Mouse (Mus musculus) left cerebral cortex, postnatal 10 days (tissue): ENCODE measurements at regions not wholly inside any gene's neighbourhood (a gene's known extent, or its start where the extent isn't known, plus 50 kb on each side); places are given as distances from the start of the nearest gene placed in this dataset.
"Not testable (repeated sequence)": the region's sequence is repeated elsewhere in the genome, so short reads cannot be mapped to it uniquely, and the experiment has no call there.

Experiments
- DNase-seq, 2 experiments: peaks; one replicate each; pipeline ENCODE4 v3.0.0; 2021 to 2022; ENCODE audit warnings: low spot score in 2 of 2, mixed read lengths in 1 of 2; ENCODE audit errors: extremely low spot score in 1 of 2
- intact Hi-C: fragments of 180-260 bp; cut with DNase I; formaldehyde crosslinking; loops from one replicate; pipeline ENCODE4 v1.15.1; 2025

DNA sequence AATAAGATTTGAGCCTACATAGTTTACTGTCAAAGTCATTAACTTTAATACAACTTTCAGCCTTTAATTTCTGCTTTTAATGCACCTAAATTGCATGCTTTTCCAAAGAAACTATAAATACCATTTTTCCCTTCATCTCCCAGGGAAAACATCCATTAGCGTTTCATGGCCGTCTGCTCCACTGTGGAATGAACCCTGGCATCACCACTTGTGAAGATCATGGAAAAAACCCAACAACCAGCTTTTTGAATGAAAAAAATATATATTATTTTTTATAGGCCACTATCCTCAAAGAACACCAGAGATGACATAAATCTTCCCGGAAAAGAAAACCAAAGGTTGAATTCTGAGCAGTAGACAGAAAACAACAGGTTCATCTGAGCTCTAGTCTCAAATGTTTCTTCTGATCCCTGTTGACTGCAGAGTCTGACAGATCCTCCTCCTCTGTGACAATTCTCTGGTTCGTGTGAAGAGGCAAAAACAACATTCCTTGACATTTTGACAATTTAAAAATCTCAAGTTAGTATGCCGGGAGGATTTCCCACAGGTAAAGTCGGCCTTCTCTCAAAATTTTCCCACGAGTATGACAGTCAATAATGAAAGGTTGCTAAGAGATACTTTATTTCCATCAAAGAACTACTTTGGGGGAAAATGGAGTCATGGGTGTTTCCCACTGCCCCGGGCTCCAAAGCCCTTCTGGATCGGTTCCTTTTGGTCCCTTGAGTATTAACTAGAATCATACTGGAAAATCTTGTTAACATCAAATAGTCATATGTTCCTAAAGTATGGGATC lies 119.7 kb upstream of the Cpm start:
- no peak for DNase-seq

DNA sequence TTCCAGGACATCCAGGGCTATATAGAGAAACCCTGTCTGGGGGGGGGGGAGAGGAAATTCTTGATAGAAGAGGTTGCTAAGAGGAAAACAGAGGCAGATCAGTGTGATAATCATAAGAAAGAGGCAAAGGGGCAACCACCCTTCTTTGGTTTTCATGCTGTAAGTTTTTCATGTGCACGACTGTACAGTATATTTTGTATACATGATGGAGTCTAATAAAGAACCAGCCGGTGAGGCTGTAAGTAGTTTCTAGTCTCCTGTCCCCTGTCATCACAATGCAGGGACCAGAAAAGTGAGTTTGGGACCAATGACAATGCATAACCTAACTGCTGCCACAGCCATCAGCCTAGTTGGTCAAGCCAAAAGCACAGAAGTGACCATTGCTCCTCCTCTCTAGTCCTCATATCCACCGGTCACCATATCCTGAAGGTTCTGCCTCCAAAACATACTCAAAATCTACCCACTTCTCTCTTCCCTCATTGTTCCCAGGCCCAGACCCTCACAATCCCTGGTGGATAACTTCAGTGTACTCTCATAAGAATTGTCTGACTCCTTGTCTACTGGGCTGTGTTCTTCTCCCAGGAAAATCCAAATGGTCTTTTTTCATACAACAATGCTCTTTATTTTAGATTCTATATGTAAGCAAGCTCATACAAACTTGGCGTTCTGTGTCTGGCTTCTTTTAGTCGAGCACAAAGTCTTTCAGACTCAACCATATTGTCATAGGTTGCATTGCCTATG lies 122.9 kb upstream of the Cpm start:
- no peak for DNase-seq
- intact Hi-C loops: no loop called here

More for the DNA sequence above, 119.7 kb upstream of the Cpm start:
- intact Hi-C loops: no loop called here

DNA sequence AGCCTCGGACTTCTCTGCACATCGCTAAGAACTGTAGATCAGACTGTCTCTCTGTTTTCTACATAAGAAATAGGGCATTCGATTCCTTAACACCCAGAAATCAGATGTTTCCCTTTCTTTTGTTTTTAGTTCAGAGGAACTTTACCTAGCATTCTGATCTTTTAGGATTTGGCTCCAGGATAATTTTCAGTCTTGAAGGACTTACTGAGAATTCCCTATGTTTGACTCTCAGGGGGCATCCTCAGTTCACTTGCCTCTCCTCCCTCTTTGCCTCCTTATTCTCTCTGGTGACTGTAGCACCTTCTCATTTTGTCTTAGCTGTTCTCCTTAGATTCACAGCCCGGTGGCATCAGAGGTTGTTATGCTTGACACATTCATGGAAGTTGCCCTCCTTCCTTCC lies 123.8 kb upstream of the Cpm start:
- intact Hi-C loops: no loop called here

DNA sequence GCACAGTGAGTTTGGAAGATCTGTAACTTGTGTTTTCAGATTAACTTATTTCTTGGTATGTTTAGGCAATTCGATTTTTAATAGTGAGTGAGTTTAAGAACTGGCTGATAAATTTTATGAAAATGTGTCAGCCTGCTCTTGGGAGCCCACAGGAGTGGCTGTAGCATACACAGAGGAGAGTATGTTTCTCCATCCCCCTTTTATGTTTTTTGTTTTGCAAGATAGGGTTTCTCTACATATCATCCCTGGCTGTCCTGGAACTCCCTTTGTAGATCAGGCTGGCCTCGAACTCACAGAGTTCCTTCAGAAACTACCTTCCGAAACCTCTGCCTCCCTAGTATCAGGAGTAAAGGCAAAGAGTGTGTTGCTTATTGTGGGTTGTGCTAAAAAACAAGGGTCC lies 124.2 kb upstream of the Cpm start:
- intact Hi-C loops: no loop called here
- DNase-seq: no peak

More for the DNA sequence above, 123.8 kb upstream of the Cpm start:
- no peak for DNase-seq

DNA sequence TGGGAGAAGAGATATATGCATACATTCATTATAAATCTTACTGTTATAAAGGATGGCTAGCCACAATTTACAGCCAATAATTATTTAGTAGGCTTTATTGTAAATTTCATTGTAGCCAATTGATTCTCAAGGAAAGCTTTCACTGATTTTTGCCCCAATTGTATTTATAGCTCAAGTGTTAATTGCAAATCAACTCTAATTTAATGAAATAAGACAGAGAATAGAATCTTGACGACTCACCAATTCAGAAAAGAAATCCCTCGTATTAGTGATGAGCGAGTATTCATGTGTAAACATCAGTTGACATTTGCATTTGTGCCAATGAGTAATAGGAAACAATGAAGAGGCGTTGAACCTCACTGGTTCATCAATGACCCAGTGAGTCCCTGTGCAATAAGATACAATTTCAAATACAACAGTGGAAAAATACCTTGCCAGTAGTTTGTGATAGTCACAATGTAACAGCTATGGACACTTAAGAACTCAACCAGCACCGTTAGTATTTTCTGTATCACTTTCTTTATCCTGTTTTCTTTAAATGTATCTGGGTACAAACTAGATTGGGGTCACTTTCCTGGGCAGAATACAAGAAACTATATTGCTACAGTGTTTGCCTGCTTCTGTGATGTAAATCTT lies 124.6 kb upstream of the Cpsf6 start:
- intact Hi-C loops: no loop called here

DNA sequence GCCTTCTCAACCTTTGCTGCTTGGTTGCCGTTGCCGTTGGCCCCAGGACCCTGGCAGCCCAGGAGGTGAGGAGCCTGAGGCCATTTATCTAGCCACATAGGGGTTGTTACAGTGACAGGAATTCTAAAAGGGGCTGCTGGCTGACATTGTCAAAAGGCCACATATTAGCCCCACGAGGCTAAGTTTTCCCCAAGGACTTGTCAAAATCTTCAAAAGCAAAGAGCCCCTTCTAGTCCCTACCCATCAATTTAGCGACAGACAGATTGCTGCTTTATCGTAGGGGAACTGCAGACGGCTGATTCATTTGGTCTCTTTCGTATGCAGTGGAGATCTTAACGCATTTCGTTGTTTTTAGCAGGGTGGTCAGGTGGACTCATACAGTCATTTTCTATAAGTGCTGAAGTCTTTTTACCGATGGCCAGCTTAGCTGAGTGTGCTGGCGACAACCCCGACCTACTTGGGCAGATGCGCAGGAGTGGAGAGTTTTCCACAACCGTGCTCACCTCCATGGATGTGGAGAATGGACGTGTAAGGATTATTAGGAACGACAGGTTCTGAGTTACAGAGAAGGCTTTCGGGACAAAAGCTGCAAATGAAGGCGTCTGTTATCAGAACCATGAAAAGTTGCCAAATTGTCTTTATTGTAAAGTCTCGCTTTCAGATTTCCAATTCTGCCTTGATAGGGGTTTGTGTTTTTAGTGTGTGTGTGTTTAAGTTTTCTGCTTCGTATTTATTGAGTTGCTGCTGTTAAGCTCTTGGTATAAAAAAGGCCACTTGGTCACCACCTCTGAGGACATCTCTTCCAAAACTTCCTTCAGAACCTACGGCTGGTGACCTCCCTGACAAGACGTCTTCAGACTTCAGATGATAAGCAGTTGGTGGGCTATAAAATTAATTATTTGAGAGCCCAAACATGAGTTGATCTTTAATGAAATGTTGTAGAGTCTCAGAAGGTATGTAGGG lies 123.7 kb upstream of the Cpsf6 start:
- intact Hi-C loops: no loop called here
- DNase-seq: no peak

More for the DNA sequence above, 124.6 kb upstream of the Cpsf6 start:
- DNase-seq: no peak

DNA sequence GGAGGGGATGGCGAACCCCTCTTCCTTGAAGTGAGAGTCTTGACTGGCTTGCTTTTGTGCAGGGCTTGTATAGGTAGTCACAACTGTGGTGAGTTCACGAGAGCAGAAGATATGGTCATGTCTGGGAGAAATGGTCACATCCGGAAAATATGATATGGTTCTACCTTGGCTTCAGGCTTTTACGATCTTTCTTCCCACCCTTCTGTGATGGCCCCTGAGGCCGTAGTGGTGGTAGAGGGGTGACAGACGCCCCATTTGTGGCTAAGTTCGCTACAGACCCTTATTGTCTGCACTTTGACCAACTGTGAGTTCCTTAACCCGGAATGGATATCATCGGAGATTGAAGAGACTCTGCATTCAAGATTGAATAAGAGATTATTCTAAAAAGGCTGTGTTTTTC lies 122.9 kb upstream of the Cpsf6 start:
- no peak for DNase-seq
- intact Hi-C loops: no loop called here

DNA sequence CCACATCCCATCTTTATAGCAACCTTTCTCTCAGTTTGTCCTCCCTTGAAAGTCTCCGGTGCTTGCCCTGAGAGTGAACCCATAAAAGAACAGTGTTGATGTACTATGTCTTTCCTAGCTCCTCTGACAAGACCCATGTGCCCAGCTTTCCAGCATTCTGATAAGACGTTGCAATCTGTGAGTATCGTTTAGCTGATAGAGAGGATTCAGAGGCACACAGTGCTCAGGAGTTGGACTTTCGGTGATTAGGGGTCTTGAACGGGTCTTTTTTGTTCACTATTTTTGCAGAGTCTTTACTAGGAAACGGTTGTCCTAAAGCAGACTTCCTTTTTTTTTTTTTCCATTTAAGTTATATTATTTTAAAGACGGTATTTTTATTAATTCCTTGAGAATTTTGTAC lies 122.3 kb upstream of the Cpsf6 start:
- intact Hi-C loops: no loop called here
- no peak for DNase-seq

DNA sequence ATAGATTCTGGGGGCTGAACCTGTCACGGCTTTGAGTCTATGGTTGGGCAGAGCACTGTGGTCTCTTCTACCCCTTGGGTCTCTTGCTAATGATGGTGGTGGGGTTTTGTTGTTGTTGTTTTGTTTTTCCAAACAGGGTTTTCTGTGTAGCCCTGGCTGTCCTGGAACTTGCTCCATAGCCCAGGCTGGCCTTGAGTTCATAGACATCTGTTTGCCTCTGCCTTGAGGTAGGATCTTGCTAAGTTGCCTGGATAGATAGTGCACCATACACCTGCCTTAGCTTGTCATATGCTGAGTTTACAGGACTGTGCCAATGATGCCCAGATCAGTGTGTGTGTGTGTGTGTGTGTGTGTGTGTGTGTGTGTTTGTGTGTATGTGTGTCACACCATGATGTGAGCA lies 121.6 kb upstream of the Cpsf6 start:
- intact Hi-C loops: no loop called here

DNA sequence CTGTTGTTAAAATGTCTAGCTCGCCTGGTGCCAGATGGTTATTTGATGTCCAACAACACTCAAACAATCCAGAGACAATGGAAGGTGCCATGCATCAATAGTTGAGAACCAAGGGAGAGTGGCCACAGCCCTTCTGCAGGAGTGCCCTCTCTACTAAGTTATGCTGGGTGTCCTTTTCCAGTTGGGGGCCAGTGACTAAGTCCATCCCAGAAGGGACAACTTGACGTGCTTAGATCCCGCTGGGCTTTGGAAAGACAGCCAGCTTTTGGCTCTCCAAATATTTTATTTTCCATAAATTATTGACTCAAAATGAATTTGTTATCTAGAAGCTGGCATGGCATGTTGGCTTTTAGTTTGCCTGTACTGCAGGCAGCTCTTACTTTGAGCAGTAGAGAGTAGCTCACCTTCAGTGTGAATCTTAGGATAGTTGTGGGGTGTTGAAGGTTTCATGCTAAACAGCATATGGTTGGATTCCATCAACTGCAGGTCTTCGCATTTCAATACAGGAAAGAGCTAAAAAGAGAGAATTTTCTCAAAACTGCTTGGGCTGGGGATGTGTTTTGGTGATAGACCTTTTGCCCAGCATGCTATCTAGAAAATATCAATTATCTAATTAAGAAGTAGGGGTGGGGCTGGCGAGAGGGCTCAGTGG lies 120.8 kb upstream of the Cpsf6 start:
- intact Hi-C loops: no loop called here
- no peak for DNase-seq

More for the DNA sequence above, 121.6 kb upstream of the Cpsf6 start:
- no peak for DNase-seq

DNA sequence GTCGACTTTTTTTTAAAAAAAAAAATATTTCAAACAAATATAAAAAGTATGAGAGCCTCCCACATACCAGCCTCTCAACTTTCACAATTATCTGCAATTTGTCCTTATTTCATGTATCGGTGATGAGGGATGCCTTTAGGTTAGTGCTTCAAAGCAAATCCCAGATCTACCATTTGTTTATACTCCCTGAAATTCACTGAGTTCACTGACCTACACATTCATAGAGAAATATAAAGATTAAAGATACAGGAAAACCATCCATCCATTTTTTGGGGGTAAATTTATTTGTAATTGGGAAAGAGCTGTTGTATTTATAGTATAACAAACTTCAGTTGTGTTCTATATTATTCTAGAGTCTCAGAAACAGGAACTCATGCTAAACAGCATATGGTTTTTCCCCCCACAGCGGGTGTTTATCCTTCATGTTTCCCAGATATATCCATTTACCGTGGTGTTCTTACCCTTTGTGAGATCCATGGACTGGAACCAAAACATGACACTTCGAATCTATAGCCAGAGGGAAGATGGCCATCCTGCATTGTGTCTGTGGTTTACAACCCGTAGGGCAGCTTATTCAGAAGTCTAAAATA lies 120.1 kb upstream of the Cpsf6 start:
- DNase-seq: no peak
- intact Hi-C loops: no loop called here

DNA sequence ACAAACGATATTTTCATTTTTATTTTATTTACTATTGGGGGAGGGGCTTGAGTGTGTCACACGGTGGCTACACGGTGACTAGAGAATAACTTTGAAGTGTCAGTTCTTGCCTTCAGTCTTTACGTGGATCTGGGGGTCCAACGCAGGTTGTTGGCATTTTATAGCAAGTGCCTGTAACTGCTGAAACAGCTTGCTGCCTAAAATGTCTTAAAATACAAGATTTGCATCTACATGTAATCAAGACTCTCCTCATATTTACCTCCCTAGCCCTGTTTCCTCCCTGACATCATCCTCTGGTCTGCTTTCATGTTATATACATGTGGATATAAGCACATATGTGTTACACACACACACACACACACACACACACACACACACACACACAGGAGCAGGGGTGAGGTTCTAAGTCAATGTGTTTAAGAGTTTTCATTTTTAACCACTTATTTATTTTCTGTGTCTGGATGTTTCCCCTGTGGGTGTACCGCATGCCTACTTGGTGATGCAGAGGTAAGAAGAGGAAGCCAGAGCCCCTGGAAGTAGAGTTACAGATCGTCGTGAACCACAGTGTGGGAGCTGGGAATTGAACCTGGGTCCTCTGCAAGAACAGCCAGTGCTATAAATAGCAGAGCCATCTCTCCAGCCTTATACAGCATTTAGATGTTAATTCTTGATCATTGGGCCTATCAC lies 119.5 kb upstream of the Cpsf6 start:
- intact Hi-C loops: no loop called here
- no peak for DNase-seq

DNA sequence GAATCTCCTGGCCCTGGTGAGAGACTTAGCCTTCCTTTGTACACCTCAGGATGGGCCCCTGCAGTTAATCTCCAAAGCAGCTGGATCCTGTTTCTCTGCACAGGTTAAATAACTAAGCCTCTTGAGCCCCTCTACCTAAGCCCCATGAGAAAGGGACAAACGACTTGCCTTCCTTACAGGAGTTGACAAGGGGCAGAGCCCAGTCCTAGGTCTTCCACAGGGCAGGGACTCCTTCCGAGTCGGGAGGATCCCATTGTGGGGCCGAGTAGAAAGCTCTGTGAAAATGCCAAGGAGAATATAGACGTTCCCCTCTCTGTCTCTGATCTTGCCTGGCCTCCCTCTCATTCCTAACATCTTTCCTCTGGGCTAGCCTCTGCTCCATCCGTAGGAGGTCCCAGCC lies 118.7 kb upstream of the Cpsf6 start:
- intact Hi-C loops: no loop called here
- DNase-seq: no peak

DNA sequence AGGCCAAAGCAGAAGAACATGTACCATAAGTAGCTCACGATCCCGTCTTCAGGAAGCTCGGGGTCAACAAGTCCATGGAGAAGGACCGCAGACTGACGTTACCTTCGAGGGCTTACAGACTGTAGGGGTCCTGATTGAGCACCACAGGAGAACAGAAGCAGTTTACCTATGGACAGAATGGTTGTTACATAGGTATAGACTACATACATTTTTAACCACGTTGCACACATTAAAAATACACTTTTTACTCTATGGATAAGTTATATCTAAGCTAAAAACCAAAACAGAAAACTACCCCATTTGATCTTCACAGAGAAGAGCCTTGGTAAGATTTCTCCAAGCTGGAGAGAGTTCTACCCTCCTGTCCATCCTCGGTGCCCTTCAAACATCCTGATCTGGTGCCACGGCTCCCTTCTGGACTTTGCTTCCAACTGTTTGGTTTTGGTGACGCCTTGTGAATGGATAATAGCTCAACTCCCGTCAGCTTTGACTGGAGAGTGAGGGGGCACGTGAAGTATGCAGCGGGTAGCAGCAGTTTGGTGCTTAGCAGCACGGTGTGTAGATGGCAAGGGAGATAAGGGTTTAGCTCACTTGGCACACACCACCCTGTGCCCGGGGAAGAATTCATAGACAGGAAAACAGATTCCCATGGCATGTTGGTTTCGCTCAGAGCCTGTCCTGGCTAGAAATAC lies 117.9 kb upstream of the Cpsf6 start:
- intact Hi-C loops: no loop called here
- DNase-seq: no peak

DNA sequence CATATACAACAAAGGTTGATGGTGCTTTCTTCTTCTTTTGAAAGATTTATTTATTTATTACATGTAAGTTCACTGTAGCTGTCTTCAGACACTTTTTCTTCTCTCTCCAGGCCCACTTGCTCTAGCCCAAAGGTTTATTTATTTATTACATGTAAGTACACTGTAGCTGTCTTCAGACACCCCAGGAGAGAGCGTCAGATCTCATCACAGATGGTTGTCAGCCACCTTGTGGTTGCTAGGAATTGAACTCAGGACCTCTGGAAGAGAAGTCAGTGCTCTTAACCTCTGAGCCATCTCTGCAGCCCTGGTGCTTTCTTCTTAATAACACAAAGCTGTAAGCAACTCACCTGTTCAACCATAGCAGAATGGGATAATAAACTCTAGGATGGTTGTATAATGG lies 117.3 kb upstream of the Cpsf6 start:
- DNase-seq, intact Hi-C loops: not testable (repeated sequence)

DNA sequence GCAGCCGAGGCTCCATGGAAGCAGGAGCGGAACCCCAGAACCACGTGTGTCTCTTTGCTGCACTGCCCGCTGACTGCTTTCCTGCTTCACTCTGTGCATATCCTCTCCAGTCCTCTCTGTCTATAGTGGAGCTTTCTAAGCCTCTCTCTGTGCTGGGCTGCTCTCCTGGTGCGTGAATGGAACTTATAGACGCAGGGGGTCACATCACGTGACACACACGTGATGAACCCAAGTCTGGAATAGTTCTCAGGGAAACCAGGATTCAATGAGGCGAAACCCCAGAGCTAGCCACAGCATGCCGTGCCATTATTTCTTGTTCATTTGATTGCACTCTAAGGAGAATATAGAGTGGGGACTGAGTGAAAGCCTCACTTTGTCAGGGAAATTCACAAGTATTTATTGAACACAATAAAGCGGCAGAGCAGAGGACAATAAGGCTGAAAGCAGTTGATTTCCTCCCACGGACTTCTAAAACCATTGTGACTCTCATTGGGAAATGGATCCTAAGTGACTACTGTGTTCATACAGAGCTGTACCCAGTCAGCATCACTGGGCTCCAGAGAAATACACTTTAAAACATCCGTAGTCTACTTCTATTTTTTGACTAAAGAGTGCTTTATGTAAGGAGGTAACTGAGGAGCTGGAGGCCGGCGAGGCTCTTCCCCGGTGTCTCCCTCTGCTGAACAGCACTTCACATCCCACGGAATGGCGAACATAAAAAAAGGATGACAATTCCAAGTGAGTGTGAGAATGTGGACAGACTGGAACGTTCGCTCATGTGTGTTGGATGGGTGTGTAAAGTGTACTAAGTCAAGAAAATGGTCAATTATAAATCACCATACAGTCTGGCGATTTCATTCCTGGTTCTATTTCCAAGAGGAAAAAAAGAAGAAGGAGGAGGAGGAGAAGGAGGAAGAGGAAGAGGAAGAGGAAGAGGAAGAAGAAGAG lies 116.5 kb upstream of the Cpsf6 start:
- intact Hi-C loops: no loop called here
- DNase-seq: no peak
